Mouse (Mus musculus) retina, embryonic 14.5 days (tissue): ENCODE data around the gene Gstt2.
"Not testable (repeated sequence)": the region's sequence is repeated elsewhere in the genome, so short reads cannot be mapped to it uniquely, and the experiment has no call there.

ENCODE experiments used
- DNase-seq: peaks from one replicate; pipeline ENCODE4 v3.0.0-alpha.2; 2015; ENCODE audit warnings: low spot score

The Gstt2 gene

GRCm38 (mm10) chr10:75855416-75855981 is 18.3 kb upstream of the Gstt2 start:
- no peak for DNase-seq

DNA sequence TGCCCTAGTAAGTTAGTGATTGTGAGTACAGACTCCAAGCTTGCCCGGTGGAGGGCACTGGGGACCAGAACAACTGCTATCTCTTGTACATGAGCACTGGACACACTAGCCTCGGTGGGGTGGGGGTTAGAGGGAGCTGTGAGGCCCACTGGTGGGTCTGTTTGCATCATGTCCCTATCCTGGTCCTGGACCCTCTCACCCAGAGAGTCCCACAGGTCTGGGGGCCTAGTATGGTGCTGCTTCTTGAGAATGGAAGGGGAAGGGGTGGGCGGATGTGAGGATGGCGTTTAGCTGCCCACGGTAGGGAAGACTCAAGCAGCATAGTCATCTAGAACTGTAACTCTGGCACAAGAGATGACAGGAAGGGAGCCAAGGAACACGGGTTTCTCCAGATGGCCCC is 17.6 kb upstream of the Gstt2 start:
- DNase-seq = no peak

DNA sequence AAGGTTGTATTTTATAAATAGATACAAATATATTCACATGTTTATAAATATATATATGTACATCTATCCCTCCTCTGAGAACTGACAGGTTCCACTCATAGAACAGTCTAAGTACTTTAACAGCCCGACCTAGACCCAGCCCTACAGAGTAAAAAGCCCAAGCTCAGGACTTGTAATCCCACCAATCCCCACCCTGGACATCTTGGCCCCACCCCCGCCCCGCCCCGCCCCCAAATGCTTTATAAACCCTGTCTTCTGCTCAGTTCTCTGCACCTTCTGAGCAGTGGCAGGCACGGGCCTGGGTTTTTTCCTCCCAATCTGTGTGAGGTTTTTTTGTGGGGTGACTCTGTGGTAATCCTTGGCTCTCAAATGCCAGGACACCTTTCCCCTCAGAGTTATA is 16.9 kb upstream of the Gstt2 start:
- no peak for DNase-seq

DNA sequence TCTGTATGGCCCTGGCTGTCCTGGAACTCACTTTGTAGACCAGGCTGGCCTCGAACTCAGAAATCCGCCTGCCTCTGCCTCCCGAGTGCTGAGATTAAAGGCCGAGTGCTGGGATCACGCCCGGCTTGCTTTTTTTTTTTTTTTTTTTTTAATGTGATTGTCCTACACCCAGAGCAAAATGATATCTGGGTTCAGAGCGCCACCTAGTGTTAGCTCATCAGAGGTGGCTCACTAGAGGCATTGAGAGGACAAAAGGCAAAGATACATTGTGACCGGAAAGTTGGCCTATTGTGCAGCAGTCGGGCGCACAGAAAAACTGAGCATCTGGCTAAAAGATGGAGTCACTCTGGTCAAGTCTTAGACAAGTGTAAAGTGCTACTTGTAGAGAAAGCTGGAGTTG is 16.2 kb upstream of the Gstt2 start:
- DNase-seq = peak; percentile 91

DNA sequence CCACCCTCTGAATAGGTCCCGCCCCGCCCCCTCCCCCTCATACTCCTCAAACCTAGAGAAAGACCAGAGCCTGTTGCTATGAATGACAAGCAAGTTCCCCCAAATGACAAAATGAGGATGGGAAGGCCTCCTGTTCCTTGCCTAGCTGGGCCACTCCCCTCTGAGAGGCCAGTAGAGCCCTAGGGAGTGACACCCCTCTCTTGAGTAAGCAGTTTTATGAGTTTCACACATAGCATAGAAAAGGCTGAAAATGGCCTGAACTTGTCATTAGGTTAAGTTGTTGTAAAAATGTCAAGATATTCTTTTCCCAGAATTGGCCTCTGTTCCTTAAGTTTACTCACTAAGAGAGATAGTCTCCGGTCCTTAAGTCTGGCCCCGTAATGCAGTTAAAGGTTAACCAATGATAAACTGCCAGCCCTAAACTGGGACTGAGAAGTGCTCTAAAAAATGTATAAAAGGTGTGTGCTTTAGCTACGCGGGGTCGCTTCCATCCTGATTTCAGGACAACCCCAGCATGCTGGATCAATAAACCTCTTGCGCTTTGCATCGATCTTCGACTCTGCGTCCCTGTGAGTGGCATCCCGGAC is 15.4 kb upstream of the Gstt2 start:
- DNase-seq = no peak

- DNase-seq = no peak
Observed at GRCm38 (mm10) chr10:75851681-75852080, 14.5 kb upstream of the Gstt2 start.

DNA sequence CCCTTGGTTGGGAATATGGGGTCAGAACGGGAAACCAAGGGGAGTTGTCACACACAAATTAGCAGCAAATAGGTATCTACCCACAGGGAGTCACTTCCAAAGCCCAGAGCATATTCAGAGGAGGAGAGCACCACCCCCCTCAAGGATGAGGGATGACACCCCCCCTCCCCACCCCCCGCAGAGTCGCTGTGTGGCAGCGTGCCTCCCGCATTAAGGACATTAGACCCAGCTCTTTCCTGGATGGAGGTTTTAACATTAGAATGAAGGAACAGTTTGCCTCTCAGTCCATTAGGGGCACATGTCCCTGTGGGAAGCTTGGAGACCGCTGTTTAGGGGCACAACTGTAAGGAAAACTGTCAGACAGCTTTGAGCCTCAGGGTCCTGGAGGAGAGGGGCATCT is 13.9 kb upstream of the Gstt2 start:
- DNase-seq = no peak

- no peak for DNase-seq
Observed at GRCm38 (mm10) chr10:75848382-75848781, 11.2 kb upstream of the Gstt2 start.

DNA sequence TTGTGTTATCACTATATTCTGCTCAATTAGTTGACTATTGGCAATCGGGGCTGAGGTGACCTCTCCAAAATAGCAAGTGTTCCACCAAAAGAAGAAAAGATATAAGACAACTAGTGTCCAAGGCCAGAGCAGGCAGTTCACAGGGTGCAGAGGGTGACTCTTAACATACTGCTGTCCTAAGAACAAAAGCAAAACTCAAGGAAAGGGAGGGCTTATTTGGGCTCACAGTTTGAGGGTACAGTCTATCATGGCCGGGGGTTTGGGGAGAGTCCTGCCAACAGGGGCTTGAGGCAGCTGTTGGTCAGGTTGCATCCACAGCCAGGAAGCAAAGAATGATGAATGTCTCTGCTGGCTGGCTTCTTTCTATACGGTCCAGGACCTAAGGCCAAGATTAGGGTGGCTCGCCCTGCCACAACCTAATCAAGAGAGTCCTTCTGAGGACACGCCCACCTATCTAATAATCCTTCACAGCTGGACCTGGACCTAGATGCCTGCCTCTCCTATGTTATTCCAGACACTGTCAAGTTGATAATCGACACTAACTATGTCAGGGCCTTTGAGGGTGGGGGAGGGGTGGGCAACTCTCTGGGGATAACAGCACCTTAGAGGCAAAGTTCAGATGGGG is 8.2 kb upstream of the Gstt2 start:
- no peak for DNase-seq

DNA sequence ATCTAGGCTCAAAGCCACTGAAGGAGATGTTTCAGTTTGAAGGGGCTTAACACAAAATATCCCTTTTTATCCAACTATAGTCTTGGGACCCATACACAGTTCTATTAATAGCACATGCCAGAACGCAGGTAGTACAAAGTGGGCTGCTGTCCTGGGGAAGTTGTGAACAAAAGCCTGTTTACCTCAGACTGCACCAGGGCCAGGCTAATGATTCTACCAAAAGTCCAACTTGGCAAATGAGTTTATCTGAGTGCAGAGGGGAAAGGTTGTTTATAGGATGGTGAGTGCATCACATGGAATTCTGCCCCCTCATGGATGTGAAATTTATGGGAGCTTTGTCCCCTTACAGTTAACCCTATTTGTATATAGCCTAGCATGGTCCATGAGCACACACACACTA is 7.6 kb upstream of the Gstt2 start:
- DNase-seq = no peak

DNA sequence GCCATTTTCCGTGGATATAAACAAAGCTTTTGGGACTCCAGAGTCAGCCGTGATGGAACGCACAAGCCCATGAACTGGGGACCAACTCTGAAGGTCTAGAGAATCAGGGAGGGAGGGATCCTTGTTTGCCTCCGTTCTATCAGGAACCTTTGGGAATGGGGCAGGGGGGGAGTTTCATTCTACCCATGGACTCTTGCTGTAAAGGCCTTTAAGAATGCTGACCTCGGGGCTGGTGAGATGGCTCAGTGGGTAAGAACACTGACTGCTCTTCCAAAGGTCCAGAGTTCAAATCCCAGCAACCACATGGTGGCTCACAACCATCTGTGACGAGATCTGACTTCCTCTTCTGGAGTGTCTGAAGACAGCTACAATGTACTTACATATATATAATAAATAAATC is 6.7 kb upstream of the Gstt2 start:
- not testable (repeated sequence) for DNase-seq

DNA sequence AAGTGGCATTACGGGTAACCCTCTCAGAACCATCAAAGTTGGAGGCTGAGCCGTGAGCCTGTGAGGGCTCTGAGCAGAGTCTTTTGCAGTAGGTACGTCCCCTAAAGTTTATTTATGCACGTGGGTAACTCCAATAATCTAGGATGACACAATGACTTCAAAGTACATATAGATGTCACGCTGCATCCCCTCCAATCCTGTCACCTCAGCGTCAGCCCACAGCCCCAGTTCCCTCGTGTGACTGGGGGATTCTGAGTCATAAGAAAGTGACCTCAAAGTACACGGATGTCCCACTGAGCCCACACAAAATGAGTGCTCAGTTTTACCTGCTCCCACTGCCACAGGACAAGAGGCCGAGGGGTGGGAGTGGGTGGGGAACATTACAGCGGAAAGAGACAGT is 1.9 kb upstream of the Gstt2 start:
- DNase-seq = no peak

DNA sequence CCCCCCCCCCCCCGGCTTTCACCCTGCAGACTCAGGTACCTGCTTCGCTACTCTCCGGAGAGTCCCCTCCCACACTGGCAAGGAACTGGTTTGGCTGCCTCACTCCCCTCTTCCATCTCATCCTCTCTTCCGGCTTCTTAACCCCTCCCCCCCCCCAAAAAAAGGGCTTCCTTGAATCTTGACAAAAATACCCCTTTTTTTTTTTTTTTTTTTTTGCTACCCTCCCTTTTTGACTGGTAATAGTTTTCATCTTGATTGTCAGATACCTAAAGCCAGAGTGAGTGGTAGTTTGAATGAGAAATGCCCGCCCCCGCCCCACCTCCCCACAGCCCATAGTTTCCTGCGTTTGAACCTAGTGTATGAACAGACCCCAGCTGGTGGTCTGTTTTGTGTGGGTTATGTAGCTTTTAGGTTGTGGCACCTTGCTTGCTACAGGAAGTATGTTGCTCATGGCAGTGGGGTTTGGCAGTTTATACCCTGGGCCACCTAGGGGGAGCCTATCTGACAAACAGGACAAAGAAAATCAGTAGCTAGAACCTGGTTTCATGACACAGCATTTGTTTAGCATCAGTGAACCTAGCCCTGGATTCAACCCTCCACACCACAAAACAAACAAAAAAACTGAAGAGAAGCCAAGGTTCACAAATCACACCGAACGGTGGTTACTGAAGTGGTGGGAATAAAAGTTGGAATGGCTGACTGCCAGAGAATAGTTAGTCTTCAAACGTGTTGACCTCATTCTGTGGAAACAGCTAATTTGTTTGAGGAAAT is 1.3 kb downstream of the Gstt2 start:
- DNase-seq = no peak

DNA sequence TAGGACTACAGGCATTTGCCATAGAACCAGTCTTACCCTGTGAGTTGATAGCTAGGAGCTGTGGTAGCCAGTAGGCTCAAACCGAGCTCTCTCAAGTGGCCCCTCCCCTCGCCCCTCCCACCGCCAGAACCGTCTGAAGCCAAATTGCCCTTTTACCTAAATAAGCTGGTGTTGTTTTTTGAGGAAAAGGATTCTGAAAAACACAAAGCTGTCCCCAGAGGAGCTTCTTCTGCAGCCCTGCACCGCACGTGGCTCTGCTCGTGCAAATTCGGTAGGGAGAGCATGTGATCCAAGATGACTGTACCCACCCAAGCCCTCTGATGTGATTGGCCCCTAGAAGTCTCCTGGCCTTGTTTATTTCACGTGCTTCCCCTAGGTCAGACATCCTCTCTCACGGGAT is 1.9 kb downstream of the Gstt2 start:
- DNase-seq = no peak

GRCm38 (mm10) chr10:75834721-75835120 is 2.5 kb downstream of the Gstt2 start:
- no peak for DNase-seq

DNA sequence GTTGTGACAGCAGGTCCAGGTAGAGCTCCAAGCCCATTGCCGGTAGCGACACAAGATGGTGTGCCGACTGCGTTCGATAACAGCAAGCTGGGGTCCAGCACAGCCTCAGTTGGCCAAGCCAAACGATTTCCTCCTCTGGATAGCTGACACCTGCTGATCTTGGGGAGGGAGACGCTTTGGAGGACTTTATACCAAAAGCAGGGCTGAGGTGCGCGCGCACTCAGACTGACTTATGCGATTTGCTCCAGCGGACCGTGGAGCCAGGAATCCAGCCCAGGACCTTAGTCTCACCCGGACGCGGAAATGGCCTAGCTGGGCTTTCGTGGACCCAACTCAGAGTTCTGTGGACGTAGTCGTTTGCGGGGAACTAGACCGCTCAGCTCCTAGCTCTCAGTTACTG is 3.0 kb downstream of the Gstt2 start:
- DNase-seq = peak; percentile 79

GRCm38 (mm10) chr10:75833456-75834080 is 3.7 kb downstream of the Gstt2 start:
- no peak for DNase-seq

DNA sequence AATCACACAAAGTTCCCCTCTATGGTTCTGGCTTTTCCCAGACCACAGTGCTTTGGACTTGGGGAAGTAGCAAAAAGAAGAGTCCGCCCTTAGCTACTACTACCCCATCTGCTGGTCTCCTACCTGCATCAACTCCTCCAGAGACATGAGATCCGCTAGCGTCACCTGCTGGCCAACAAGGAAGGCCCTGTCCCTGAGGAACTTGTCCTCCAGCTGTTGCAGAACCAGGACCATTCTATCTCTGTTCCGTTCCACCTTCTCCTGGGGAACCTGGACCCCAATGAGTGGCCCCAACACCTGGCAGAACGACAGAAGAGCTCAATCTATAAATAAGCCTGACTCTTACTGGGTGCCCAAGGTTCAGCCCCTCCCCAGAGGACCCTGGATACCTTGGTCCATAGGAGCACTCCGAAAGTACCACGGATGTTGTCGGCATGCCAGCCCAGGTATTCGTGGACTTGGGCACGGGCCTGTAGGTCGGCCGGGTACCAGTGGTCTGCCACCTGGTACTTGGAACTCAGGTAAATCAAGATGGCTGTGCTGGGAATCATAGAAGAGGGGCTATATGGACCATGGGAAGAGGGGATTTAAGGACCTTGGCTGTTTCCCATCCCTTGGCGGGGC is 4.8 kb downstream of the Gstt2 start:
- no peak for DNase-seq

GRCm38 (mm10) chr10:75830275-75830670 is 7.0 kb downstream of the Gstt2 start:
- DNase-seq = no peak

GRCm38 (mm10) chr10:75829529-75830274 is 7.5 kb downstream of the Gstt2 start:
- DNase-seq = no peak

- DNase-seq = no peak
Observed at GRCm38 (mm10) chr10:75828500-75828931, 8.7 kb downstream of the Gstt2 start.
